Mouse (Mus musculus) CH12F3 (cell line): ENCODE measurements around the gene Sfrp2.

Experiments used
- in situ Hi-C: fragments of 300-500 bp; cut with MboI; formaldehyde crosslinking; loops from 2 replicates; pipeline ENCODE4 v1.14.3; 2020; ENCODE audit warnings: low sequenced_read_pairs

Gene Sfrp2

DNA sequence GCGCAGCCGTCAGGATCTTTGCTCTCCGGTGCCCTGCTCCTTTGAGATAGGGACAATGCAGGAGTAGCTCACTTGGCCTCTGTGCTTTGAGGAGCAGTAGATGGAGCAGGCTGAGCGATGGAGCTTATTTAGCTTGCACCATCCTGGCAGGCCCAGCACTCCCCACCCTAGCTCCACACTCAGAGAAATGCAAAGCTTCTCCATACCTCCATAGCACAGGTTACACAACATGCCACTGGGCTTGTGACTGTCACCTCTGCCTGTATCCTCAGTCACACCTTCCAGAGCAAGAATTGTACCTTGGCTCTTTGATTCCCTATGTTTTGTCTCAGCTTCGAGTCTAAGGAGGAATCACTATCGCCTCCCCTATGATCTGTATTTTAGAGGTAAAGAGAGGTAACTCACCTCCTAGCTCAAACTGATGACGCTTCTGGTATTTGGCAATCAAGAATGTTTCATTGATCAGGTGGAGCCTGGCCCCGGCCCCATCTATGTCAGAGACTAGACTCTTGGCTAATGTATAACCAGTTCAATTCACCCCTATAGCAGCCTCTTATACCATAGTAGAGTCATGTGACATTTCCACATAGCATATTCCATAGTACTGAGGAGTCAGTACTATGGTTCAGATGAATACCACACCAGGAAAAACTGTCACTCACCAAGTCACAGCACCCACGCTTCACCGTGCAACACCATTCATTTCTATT is 5.2 kb downstream of the Sfrp2 start:
- in situ Hi-C loops: no loop called here

DNA sequence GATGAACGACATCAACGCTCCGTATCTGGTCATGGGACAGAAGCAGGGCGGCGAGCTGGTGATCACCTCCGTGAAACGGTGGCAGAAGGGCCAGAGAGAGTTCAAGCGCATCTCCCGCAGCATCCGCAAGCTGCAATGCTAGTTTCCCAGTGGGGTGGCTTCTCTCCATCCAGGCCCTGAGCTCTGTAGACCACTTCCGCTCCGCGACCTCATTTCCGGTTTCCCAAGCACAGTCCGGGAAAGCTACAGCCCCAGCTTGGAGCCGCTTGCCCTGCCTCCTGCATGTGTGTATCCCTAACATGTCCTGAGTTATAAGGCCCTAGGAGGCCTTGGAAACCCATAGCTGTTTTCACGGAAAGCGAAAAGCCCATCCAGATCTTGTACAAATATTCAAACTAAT is 7.2 kb downstream of the Sfrp2 start:
- in situ Hi-C loops: no loop called here

DNA sequence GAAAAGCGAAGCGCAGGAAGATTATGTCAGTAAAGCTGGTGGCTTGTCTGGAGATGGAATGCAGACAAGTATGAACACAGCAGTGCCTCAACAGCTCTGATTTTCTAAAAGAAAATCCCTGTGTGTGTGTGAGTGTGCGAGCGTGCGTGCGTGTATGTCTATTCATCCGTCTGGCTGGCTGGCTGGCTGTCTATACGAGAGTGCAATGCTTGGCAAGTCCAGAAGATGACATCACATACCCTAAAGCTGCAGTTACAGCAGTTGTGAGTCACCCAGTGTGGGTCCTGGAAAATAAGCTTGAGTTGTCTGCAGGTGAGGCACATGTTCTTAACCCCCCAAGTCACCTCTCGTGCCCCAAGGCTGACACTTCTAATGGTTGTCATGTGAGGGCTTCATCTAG is 9.3 kb downstream of the Sfrp2 start:
- in situ Hi-C loops: no loop called here

DNA sequence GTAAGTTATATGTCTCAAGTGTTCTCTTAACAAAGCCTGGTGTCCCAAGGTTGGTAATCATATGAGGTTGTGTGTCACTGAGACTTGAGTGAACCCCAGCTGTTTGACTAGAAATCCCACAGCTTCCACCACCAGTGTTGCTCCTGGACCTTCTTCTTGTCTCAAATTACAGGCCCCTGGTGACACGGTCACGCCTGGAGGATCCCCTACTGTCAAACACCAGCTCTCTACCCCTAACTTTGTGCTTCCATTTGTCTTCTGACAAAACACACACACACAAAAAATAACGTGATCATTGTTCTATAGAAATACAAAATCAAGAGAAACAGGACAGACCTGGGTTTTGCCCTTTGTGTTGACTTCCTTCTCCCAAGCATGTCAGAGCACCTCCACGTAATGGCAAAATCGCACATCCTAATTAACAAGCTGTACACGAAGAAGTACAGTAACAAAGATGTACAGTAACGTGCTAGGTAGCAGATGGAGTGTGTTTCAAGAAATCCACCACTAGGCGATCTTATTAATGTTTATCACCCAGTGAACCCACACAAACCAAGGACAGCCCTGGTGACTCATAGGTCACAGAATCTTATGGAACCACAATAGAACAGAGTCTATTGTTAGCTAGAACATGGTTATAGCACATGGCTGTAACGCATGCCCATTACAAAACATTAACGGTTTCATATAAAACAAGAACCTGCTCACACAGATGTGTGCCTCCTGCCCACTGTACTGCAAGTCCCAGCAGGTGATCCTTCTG is 15.5 kb downstream of the Sfrp2 start:
- in situ Hi-C loops: no loop called here

DNA sequence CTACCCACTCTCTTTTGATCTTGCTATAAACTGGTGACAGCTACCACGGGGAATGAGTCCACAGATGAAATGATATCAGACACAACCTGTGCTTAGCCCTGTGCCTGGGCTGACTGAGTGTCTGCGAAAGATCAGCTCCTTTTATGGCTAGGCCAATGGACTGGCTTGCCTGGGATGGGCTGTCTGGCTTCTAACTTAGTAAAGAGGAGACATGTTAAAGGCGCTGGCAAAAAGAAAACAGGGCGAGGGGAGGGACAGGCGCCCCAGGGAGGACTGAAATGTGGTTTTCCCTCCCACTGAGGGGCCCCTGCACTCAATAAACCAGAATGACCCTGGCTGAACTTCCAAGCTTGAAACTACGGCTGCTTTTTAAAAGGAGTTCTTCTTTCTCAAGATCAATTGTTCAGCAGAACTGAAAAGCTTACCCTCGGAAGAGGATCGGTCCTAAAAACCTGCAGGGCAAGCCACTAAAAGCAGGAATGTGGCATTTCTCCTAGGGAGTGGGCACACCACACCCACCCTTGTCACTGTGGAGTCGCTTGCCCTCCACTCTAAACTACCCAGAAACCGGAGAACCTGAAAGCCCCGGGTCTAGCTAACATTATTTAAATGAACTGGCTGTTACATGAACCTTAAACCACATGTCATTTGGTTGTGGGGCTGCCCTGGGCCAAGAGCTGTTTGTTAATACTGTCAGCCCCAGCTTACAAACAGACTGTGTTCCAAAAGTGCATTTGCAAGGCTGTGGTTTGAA is 17.8 kb downstream of the Sfrp2 start:
- in situ Hi-C loops: no loop called here

DNA sequence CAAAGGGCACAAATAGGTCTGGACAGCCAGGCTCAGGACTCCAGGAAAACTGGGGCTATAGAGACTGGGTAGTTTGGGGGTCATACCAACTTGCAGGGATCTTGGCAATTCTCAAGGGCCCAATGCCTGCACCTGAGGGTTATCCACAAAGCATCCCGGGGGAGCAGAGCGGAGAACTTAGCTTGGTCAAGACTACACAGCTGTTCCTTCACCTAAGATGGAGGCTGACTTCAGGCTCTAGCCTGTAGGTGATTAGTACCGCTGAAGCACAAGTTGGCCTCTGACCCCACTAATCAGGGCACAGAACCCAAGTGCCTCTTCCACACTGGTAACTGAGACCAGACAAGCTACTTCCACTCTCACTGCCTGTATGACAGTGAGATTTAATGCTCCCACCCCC is 18.6 kb downstream of the Sfrp2 start:
- in situ Hi-C loops: no loop called here

DNA sequence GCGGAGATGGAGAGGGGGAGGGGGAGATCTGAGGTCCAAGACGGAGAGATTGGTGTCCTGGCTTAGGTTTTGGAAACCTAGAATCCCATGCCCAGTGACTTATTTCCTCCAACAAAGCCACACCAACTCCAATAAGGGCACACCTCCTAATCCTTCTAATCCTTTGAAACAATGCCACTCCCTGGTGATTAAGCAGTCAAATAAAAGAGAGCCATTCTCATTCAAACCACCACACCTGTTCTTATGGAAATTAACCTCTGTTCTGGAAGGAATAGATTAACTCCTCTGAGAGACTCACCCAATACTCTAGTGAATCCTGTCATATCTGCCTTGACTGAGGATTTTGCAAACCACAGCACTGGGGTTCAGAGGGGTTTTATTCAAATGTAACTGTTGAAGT is 21.0 kb downstream of the Sfrp2 start:
- in situ Hi-C loops: no loop called here

DNA sequence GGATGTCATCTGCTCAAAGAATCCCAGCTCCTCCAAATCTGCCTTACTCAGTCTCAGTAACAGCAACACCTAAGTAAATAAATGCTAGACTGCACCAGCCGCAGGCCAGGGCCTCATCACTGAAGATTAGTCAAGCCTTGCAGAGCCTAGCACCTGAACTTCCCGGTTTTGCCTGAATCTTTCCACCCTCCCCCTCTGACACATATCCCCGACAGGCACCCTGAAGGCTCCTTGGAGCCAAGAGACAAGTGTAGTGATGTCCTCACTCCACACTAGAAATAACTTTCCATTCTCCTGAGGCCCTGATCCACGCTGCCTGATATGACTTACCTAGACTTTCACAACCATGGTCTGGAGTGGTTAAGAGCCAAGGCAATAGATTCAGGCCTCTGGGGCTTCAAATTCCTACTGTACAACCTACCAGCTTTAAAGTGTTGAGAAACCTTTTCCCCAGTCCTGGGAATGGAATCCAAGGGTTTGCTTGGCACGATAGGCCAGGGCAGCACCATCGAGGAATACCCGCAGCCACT is 21.7 kb downstream of the Sfrp2 start:
- in situ Hi-C loops: no loop called here

DNA sequence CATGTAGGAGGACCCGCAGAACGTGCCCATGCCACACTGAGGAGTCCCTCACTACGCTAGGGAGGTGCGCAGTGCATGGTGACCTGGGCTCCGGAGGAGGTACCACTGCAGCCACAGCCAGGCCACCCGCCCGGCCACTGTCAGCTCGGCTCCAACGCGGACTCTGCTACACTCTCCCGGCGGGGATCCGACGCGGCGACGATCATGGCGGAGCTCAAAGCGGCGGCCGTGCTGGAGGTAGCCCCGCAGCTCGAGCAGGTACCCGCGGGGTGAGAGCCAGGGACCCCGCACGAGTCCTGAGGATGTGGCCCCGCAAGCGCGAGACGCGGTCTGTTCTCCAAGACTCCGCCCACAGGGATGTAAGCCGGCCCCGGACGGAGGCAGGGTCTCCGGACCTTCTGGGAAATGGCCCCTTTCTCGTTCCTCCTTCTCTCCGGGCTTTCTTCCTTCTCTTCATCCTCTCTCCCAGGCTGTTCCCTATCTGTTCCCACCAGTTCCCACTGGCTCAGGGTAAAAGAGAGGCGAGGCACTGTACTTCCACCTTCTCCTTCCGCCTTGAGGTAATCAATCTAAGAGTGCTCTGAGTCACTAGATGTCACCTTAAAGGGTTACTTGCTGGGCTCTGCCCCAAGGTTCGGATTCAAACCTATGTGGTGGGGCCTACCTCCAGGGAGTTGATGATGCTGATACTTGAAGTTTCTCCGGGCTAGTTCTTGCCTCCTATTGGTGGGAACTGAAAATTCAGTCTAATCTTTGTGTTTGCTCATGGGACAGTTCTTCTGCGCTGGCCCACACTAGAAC is 23.7 kb downstream of the Sfrp2 start:
- in situ Hi-C loops: no loop called here

DNA sequence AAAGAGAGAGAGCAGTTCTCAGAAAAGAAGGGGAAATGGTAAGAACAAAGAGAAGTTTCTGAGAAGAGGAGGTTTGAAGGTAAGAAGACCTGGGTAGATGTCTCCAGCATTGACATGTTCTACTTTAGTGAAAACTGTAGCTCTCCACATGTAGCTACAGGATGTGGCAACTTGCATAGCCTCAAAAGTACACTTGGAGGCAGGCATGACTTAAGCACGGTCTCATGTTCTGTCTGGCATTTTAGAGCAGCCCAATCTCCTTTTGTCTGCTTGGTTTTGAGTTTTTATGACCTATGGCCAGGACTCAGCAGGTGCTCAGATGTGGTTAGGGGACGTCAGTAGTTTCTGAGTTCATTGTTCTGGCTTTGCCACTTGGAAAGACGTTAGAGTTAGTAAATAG is 25.3 kb downstream of the Sfrp2 start:
- in situ Hi-C loops: no loop called here

DNA sequence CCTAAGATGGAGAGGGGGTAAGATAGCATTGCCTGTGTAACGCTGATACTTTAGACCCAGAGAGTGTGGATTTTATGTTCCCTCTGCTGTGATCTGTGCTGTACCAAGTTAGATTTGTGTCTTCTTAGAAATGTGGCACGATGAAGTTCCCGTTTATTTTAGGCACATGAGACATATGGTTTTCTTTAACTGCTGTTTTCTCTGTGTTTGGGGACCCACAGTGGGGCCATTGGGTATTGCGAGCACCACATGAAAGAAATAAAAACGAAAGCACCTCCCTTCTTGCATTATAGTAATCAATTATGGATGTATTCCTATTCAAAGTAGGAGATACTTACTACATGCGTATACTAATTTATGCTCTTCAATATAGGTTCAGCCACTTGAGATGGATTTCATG is 31.0 kb downstream of the Sfrp2 start:
- in situ Hi-C loops: no loop called here

DNA sequence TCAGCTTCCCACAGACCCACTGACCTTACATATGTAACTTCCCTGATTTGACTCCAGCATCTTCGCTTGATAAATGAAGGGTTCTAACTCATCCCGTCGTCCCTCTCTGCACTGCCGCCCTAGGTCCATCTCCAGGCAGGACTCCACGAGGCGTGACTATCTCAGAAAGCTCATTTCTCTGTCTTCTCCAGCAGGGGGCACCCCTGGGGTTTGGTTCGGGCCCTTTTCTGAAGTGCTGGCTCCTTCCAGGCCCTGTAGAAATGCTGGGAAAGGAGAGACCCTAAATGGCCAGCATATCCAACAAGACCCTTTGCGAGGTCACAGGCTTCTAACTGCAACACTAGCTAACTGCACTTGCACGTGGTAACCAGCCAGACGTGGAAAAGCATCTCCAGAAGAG is 31.7 kb downstream of the Sfrp2 start:
- in situ Hi-C loops: no loop called here

DNA sequence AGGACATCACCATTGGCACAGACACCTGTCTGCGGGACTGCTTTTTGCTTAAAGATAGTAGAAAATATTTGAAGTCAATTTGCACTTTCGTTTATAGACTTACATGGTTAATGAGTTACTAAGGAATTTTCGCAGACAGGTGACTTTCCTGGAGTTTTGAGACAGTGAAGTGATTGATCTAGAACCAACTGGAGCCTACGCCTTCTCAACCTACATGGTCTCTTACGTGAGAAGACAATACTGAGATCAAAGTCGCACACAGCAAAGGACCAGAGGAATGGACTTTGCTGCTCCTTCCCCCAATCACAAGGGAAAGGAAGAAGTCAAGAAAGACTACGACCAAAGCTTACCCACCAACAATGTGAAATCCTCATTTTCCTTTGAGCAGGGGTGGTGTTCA is 33.4 kb downstream of the Sfrp2 start:
- in situ Hi-C loops: no loop called here

DNA sequence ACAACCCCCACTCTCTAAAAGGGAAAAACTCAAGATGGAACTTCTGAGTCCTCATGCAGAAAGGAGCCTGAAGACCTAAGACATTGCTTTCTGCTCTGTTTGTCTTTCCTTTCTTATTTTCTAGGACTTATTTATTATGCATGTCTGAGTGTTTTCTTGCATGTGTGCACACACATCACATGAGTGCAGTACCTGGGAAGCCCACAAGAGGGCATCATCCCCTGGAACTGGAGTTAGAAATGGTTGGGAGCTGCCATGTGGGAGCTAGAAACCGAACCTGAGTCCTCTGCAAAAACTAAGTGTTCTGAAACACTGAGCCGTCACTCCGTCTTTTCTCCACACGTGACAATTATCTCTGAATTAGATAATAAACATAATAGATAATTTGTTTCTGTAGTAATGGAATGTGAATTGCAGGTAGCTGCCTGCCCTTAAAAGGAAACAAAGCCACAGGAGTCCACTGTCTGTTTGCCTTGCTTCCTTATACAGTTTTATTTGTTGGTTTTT is 35.6 kb downstream of the Sfrp2 start:
- in situ Hi-C loops: loop anchor here (10.0 kb wide), 1 partner anchor 93 kb away; no protein-coding TSS in a partner anchor

DNA sequence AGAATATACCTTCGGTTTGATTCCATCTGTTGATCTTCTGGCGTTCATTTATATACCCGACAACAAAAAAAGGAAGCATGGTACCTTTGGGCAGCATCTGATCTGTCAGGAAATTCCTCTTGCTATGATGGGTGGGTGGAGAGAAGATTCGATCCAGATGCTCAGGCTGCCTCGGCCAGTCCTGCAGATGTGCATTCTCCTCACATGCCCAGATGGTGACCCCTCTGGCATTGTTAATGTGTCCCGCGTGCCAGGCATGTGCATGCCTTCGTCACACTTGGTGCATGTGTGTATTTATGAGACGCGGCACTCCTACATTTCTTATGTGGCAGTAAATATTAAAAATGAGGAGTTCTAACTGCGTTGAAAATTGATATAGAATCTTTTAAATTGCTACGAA is 42.4 kb downstream of the Sfrp2 start:
- in situ Hi-C loops: loop anchor here (10.0 kb wide), 1 partner anchor 86 kb away; no protein-coding TSS in a partner anchor

DNA sequence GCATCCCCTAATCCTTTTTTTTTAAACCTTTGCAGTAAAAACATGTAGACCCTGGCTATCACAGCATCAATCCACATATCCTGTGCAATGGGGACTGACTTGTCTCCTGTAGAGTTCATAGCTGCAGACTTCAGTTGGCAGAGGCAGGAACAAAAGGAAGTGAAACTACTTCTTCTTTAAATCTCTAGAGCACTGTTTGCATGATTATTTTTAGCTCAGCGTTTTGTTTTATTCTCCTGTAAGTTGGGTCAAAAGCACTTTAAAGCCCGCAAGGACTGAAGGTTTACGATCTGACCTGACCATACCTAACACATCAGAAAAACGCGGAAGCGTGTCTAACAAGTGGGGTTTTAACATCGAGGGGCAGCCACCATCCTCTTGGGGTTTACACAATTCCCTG is 45.9 kb downstream of the Sfrp2 start:
- in situ Hi-C loops: no loop called here

DNA sequence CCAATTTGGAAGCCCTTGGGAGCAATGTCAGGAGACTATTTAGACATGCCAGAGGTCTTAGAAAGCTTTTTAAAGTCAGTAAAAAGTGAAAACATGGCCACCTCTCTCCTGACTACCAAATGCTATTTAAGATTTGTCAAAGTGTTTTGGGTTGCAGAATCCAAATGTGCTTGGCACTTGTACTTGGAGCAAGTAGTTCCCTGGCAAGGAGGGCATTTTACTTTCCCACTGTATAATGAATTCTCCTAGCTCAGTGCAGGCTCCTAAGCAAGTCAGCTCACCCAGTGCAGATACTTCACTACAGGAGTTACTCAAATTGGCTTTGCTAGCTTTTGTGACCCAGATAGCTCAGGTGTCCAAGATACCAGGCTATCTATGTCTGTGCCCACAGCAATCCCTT is 46.7 kb downstream of the Sfrp2 start:
- in situ Hi-C loops: no loop called here

DNA sequence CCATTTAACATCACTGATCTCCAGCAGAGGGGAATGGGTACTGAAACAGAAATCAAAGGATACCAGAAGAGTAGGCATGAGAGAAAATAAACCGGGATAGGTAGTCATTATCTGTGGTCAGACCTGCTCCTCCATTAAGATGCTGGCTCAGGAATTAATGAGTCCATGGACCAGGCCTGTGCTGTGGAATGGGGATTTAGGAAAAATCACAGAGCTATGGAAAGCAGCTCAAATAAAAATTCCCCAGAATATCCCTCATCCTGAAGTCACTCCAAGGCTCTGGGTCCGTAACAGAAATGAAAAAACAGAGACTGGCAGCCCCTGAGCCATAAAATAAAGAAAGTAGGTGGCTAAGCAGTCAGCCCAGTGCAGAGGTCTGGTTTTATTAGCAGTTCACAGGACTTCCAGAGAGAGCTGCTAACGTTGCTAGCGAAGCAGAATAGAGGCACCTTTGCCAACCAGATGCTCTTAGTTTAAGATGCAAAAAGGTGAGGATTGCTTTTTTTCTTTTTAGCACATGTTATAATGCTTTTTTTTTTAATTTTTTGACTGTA is 50.3 kb downstream of the Sfrp2 start:
- in situ Hi-C loops: no loop called here

DNA sequence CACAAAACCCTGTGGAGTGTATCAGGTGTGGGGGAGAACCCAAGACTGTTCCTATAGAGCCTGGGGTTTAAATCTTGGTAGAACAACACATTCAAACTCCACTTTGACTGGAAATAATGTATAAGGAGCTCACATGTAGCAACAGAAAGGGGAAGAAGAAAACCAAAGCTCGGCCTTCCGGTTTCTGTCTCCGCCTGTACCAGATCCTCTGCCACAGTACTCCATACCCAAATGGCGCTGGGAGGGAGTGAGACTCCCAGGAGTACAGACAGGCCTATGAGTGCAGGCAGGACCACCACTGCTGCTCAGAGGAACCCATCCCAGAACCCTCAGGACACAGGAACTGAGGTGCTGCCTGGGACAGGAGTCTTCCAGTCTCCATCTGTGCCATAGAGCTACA is 57.7 kb downstream of the Sfrp2 start:
- in situ Hi-C loops: no loop called here
